Mouse (Mus musculus) forebrain, embryonic 12.5 days (tissue): Measurements from ENCODE around the gene Larp7. TPM values are rescaled to one million over a fixed set of nuclear protein-coding genes. Genes with fewer than 3 reads are reported as not detected.

Experiments
- ATAC-seq: fragments of 200-750 bp; cut with Nextera tagmentation; 2 replicates; pipeline ENCODE4 v1.8.0; 2017; ENCODE audit warnings: moderate TSS enrichment; ENCODE audit not compliant: low FRiP score
- H3K27ac ChIP-seq: fragments of 300-500 bp; sonication (generic); 2 replicates; pipeline ENCODE4 v1.5.1; 2016; ENCODE audit warnings: mild to moderate bottlenecking
- H3K27me3 ChIP-seq: fragments of 300-500 bp; sonication (generic); 2 replicates; pipeline ENCODE4 v1.6.1; 2016; ENCODE audit warnings: mild to moderate bottlenecking
- H3K36me3 ChIP-seq: fragments of 300-500 bp; sonication (generic); replicated peaks from 2 replicates; pipeline ENCODE4 v1.6.1; 2016; ENCODE audit warnings: mild to moderate bottlenecking
- H3K4me1 ChIP-seq: fragments of 300-500 bp; sonication (generic); 2 replicates; pipeline ENCODE4 v1.6.1; 2016
- H3K4me2 ChIP-seq: fragments of 300-500 bp; sonication (generic); 2 replicates; pipeline ENCODE4 v1.6.1; 2016; ENCODE audit warnings: mild to moderate bottlenecking, moderate library complexity
- H3K4me3 ChIP-seq: fragments of 300-500 bp; sonication (generic); replicated peaks from 2 replicates; pipeline ENCODE4 v1.5.1; 2016; ENCODE audit warnings: mild to moderate bottlenecking
- H3K9ac ChIP-seq: fragments of 300-500 bp; sonication (generic); 2 replicates; pipeline ENCODE4 v1.6.1; 2016; ENCODE audit warnings: mild to moderate bottlenecking
- H3K9me3 ChIP-seq: fragments of 300-500 bp; sonication (generic); 2 replicates; pipeline ENCODE4 v1.6.1; 2016
- WGBS: fragments of 180-500 bp; shearing (Covaris S2); methylation state at CpG from one replicate; pipeline ENCODE4 v1.1.7; 2016; 5-methylcytosine and 5-hydroxymethylcytosine counted together
- polyA plus RNA-seq: library from polyadenylated mRNA; unstranded; fragments of >200 nt; fragmentation: Nextera tagmentation; extraction: Ambion mirVana; gene quantifications from 2 replicates; pipeline ENCODE4 v1.2.1, GENCODE M21; 2016

The Larp7 gene
- polyA plus RNA-seq, 1 experiment from 2014 or later: 75.1 TPM

DNA sequence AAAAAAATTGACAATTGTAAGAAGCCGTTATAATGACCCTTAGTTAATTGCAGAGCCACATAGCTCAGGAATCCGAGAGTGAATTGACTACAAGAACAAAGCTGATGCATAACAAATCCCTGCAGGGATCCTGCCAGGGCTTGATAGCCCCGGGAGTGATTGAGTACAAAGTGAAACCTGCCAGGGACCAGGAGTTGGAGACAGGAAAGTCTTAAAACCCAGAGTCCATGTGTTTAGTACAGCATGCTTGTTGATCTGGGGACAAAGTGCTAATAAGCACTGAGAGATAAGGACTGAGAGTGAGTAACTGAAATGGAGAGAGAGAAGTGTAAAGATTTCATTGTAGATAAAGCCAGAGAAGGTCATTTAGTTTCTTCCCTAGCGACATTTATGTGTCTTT, 22.9 kb downstream of the Larp7 start:
- Histone ChIP-seq H3K4me3 (no peak overlapping the region), H3K4me1 (no peaks in the 10 kb centered on the region), H3K4me2 (no peak overlapping the region), H3K9me3 (no peaks in the 10 kb centered on the region), H3K27me3 (no peaks in the 10 kb centered on the region), H3K27ac (no peak overlapping the region), H3K9ac (no peak overlapping the region), H3K36me3 (no peaks in the 10 kb centered on the region)
- 6% methylated on average over 4 of the region's 4 CpGs for WGBS
- ATAC-seq: no peak

DNA sequence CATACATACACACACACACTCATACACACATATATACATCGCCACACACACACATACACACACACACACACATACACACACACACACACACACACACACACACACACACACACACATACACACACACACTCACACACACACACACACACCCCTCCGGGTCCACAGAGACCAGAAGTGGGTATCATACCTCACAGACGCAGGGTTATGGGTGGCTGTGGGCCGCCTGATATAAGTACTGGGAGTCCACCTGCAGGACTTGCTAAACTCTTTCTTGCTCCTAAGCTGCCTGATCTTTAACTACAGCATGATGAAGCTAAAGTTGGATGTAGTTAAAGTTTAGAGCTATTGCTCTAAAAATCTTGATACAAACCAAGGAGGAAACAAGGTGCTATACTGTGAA, 23.3 kb downstream of the Larp7 start:
- H3K36me3 ChIP-seq: no peaks in the 10 kb centered on the region
- H3K27ac ChIP-seq: no peak overlapping the region
- H3K4me1 ChIP-seq: no peaks in the 10 kb centered on the region
- H3K9me3 ChIP-seq: no peaks in the 10 kb centered on the region
- no peak for ATAC-seq
- H3K9ac ChIP-seq: no peak overlapping the region
- H3K27me3 ChIP-seq: no peaks in the 10 kb centered on the region
- H3K4me2 ChIP-seq: no peak overlapping the region
- WGBS: 70% methylated on average over 4 of the region's 4 CpGs
- H3K4me3 ChIP-seq: no peak overlapping the region

DNA sequence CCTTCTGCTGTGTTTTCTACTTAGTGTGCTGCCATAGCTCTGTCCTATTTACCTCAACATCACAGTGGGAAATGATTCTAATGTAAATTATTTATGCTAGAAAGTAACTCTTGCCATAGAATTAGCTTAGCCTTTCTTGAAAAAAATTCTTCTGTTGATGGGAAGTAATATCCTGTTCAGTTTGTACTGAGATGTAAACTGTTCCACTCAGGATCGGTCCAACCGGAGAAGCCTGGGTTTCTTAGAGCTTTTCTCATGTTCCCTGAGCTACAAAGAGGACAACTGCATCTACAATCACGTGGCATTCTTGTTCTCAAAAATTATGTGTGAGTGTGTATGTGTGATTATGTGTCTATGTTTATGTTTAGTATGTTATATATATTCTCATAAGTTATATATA, 23.9 kb downstream of the Larp7 start:
- Histone ChIP-seq H3K27ac (no peak overlapping the region), H3K27me3 (no peaks in the 10 kb centered on the region), H3K9me3 (no peaks in the 10 kb centered on the region), H3K4me1 (no peaks in the 10 kb centered on the region), H3K9ac (no peak overlapping the region), H3K4me2 (no peak overlapping the region), H3K36me3 (no peaks in the 10 kb centered on the region), H3K4me3 (no peak overlapping the region)
- WGBS: 91% methylated on average over 3 of the region's 3 CpGs
- ATAC-seq: no peak

DNA sequence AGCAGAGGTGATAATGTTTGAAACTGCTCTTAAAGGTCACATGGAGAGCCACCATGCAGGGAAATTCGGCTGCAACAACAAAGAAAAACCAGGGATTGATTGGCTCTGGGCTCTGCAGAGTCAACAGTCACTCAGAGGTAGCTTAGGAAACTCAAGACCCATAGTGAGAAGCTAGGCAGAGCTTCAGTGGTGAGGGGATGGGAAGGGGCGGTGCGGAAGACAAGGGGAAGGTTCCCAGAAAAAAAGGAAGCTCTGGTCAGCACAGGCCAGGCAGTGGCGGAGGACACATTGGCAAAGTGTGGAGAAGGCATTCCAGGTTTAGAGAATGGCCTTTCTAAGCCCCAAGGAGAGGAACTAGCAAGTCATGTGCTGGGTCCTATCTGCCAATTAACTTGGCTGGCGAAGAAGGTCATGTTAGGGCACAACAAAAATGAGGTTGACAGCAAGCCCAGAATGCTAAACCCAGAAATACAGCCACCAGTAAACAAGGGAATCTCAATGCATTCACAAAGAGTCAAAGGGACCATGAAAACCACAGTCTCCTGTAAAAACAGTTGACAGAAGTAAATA, 25.6 kb downstream of the Larp7 start:
- H3K27ac ChIP-seq: no peak overlapping the region
- no peaks in the 10 kb centered on the region for H3K36me3 ChIP-seq
- H3K4me2 ChIP-seq: no peak overlapping the region
- H3K9me3 ChIP-seq: no peaks in the 10 kb centered on the region
- no peaks in the 10 kb centered on the region for H3K27me3 ChIP-seq
- no peak overlapping the region for H3K4me3 ChIP-seq
- no peaks in the 10 kb centered on the region for H3K4me1 ChIP-seq
- WGBS: 75% methylated on average over 5 of the region's 5 CpGs
- H3K9ac ChIP-seq: no peak overlapping the region
- ATAC-seq: no peak

DNA sequence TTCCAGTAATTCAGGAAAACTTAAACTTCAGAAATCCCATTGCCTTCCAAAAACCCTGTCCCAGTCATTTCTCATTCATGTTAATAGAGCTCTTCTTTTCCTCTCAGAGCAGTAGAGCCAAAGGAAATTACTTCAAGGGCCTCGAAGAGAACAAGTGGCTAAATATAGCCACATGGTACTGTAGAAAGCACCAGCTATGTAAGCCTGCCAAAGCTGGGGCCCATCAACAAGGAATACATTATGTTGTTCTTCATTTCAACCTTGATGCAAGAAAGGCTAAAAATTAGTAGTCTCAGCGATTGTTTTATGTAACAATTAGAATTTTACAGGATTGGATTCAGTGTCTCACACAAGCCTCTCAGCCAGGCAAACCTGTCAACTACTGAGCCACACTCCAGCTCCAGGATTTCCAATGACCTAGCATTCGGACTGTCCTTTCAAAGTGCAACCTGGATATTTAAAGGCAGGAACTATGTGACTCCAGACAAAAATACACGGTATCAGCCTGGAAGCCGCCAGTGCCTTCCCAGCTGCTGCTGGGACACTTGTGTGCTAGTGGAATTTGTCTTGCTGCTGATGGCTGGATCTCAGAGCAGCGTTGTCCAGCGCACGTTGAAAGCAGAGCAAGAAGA, 27.8 kb downstream of the Larp7 start:
- no peak overlapping the region for H3K27ac ChIP-seq
- H3K4me3 ChIP-seq: no peak overlapping the region
- no peaks in the 10 kb centered on the region for H3K9me3 ChIP-seq
- no peaks in the 10 kb centered on the region for H3K27me3 ChIP-seq
- H3K36me3 ChIP-seq: no peaks in the 10 kb centered on the region
- H3K9ac ChIP-seq: no peak overlapping the region
- WGBS: 86% methylated on average over 8 of the region's 8 CpGs
- no peak overlapping the region for H3K4me2 ChIP-seq
- no peaks in the 10 kb centered on the region for H3K4me1 ChIP-seq
- no peak for ATAC-seq

DNA sequence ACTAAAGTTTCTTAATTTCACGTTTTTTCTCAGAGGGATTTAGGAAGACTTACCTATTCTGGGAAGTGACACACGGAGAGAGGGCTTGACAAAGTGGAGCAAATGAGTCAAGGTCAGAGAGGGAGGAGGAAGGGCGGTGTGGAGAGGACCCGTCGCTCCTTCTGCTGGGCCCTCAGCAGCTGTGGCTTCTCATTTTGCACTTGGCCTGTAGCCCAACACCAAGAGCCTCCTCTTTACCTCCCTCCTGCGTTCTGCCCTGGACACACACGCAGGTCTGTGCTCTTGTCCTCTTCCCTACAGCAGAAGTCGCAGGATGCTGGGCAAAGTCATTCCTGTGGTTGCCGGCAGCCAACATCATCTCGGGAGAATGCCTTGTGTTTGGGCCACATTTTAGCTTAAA, 32.0 kb downstream of the Larp7 start:
- no peak for ATAC-seq
- WGBS: 86% methylated on average over 10 of the region's 10 CpGs
- H3K4me2 ChIP-seq: no peak overlapping the region

DNA sequence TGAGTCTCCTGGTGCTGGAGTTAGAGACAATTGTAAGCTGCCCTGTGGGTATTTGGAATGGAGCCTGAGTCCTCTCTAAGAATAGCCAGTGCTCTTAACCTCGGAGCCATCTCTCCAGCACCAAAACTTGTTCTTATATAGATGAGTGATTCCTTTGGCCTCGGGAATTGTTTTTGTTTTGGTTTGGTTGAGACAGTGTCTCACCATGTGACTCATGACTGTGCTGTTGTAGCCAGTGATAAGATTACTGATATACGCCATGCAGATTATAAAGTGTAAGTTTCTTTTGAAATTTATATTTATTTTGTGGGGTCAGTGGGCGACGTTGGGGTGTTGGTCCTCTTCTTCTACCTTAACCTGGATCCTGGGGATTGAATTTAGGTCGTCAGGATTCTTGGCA, 32.8 kb downstream of the Larp7 start:
- Histone ChIP-seq H3K4me3 (no peak overlapping the region), H3K27ac (no peak overlapping the region), H3K9ac (no peak overlapping the region), H3K36me3 (no peaks in the 10 kb centered on the region), H3K9me3 (no peaks in the 10 kb centered on the region), H3K4me1 (0 out of 2 replicates have a peak, but pooled peaks cover 6% of the 10 kb centered on the region), H3K27me3 (peaks cover 4% of the 10 kb centered on the region; the same call in 1 of the 2 replicates), H3K4me2 (no peak overlapping the region)
- WGBS: 87% methylated on average over 6 of the region's 6 CpGs
- ATAC-seq: no peak

More for the DNA sequence above, 32.0 kb downstream of the Larp7 start:
- no peaks in the 10 kb centered on the region for H3K9me3 ChIP-seq
- H3K27ac ChIP-seq: no peak overlapping the region
- H3K4me3 ChIP-seq: no peak overlapping the region
- no peaks in the 10 kb centered on the region for H3K36me3 ChIP-seq
- H3K9ac ChIP-seq: no peak overlapping the region
- H3K4me1 ChIP-seq: 0 out of 2 replicates have a peak, but pooled peaks cover 3% of the 10 kb centered on the region
- H3K27me3 ChIP-seq: no peaks in the 10 kb centered on the region

DNA sequence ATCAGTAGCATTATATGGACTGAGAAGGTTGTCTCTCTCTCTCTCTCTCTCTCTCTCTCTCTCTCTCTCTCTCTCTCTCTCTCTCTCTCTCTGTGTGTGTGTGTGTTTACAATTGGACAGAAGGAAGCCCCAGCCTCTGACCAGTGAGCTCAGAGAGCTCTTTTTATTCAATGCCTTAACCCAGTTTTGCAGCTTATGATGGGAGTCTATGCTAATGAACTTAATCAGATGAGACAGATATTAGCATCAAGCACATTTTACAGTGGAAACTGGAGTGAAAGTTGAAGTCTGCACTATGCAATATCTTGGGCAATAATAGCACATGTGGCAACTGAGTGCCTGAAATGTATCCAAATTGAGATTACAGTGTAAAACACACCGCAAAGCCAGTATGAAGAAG, 37.9 kb downstream of the Larp7 start:
- Histone ChIP-seq H3K9ac (no peak overlapping the region), H3K36me3 (no peaks in the 10 kb centered on the region), H3K4me3 (no peak overlapping the region), H3K27me3 (peaks cover 4% of the 10 kb centered on the region; the same call in 1 of the 2 replicates), H3K4me1 (0 out of 2 replicates have a peak, but pooled peaks cover 6% of the 10 kb centered on the region), H3K27ac (no peak overlapping the region), H3K4me2 (no peak overlapping the region), H3K9me3 (no peaks in the 10 kb centered on the region)
- WGBS: 79% methylated on average over 1 of the region's 1 CpGs
- no peak for ATAC-seq

DNA sequence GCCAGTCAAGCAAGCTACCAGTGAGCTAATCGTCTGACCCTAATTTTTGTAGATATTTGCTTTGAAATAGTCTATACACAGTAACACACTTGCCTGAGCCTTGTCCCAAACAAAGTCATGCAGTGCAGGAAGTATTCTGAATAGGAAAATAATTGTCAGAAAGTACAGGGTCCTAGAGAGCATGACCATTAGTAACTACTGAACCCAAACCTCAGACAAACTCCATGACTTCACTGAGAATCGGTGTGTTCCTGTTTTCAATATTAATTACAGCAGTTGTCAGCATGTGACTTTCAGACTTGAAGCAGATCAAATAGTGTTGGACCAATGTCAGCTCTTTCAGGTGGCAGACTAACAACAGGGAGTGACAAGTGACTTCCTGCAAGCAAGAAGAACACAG, 39.5 kb downstream of the Larp7 start:
- Histone ChIP-seq H3K4me2 (no peak overlapping the region), H3K27ac (no peak overlapping the region), H3K27me3 (peaks cover 4% of the 10 kb centered on the region; the same call in 1 of the 2 replicates), H3K36me3 (no peaks in the 10 kb centered on the region), H3K4me1 (0 out of 2 replicates have a peak, but pooled peaks cover 6% of the 10 kb centered on the region), H3K4me3 (no peak overlapping the region), H3K9me3 (no peaks in the 10 kb centered on the region), H3K9ac (no peak overlapping the region)
- no peak for ATAC-seq
- 91% methylated on average over 2 of the region's 2 CpGs for WGBS

DNA sequence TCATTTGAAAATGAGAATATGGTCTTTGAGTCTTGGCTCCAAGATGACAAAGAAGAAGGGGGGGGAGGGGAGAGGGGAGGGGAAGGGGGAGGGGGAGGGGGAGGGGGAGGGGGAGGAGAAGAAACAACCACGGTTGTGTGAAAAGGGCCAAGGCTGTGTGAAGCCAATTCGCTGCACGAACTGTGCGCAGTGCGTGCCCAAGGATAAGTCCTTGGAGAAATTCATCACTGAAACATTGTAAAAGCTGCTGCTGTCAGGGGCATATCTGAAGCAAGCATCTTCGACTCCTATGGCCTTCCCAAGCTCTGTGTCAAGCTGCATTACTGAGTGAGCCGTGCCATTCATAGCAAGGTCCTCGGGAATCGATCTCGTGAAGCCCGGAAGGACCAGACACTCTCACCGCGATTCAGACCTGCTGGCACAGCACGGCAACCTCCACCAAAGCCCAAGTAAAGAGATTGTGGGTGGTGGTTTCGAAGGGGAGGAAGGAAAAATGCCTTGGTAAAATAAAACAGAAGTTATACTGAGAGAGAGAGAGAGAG, 40.3 kb downstream of the Larp7 start:
- H3K4me1 ChIP-seq: 0 out of 2 replicates have a peak, but pooled peaks cover 6% of the 10 kb centered on the region
- no peak for ATAC-seq
- WGBS: 73% methylated on average over 15 of the region's 15 CpGs
- H3K9ac ChIP-seq: no peak overlapping the region
- H3K27me3 ChIP-seq: peaks cover 4% of the 10 kb centered on the region; the same call in 1 of the 2 replicates
- H3K27ac ChIP-seq: no peak overlapping the region
- H3K36me3 ChIP-seq: no peaks in the 10 kb centered on the region
- H3K9me3 ChIP-seq: no peaks in the 10 kb centered on the region
- H3K4me2 ChIP-seq: no peak overlapping the region
- H3K4me3 ChIP-seq: no peak overlapping the region

DNA sequence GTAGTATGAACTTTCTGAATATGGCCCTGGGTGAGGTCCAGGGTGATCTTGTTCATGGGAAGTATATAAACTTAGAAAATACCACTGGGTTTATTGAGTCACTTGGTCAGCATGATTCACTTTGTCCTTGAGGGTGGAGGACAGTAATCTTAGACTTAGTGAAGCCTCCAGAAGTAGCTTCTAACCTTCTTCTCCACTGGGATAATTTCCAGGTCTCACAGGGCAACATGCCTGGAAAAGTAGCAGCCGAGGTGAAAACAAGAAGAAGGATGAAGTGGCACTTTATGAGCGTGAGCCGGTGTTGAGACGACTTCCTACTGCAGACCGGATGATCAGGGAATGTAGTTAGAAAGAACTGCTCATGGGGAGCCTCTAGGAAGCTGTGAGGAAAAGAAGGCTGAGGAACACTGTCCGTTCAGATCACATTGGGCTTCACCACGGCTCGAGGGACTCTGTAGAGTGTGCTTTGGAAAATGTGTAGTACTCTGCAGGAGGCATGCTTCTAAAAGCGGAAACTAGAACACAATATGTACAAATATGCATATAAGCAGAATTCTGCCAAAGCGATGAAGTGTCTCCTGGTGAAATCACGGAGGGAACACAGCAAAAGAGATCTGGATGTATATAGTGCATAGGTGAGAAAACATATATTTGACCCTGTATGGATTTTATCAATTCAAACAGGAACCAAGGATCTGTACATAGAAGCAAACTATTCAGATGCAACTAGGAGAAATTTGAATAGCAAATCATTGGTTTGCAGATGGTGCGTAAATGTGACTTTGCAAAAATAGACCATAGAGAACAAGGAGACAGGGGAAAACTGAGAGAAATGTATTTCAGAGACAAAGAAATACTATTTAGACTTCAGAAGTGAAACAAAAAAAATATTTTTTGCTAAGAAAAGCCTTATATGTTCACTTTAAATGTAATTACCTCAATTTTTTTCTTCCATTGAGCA, 41.1 kb downstream of the Larp7 start:
- no peak overlapping the region for H3K9ac ChIP-seq
- no peak overlapping the region for H3K27ac ChIP-seq
- no peaks in the 10 kb centered on the region for H3K9me3 ChIP-seq
- peaks cover 4% of the 10 kb centered on the region; the same call in 1 of the 2 replicates for H3K27me3 ChIP-seq
- no peak for ATAC-seq
- WGBS: 88% methylated on average over 12 of the region's 12 CpGs
- no peaks in the 10 kb centered on the region for H3K36me3 ChIP-seq
- H3K4me1 ChIP-seq: 0 out of 2 replicates have a peak, but pooled peaks cover 6% of the 10 kb centered on the region
- H3K4me3 ChIP-seq: no peak overlapping the region
- no peak overlapping the region for H3K4me2 ChIP-seq
